Mouse (Mus musculus): ENCODE measurements at regions not wholly inside any gene's neighbourhood (a gene's known extent, or its start where the extent isn't known, plus 50 kb on each side); places are given as distances from the start of the nearest gene placed in this dataset.

GRCm38 (mm10) chr16:27138384-27138783 lies 146.9 kb upstream of the Gmnc start:
- Histone ChIP-seq H3K4me3 (ENCODE audit: low read length) (no peak overlapping the region), H3K9ac (ENCODE audit: low read depth, low read length) (no peak overlapping the region), H3K9me3 (ENCODE audit: control insufficient read depth, low read length) (no peaks in the 10 kb centered on the region), H3K27ac (ENCODE audit: low read depth, low read length) (no peak overlapping the region), H3K36me3 (ENCODE audit: control insufficient read depth, insufficient read depth, low read length) (no peaks in the 10 kb centered on the region), H3K27me3 (replicated peaks; ENCODE audit: control insufficient read depth, insufficient read depth, low read length) (no peaks in the 10 kb centered on the region), H3K4me2 (ENCODE audit: low read length) (no peak overlapping the region), H3K4me1 (ENCODE audit: control insufficient read depth, insufficient read depth, low read depth, low read length) (no peaks in the 10 kb centered on the region)
- 88% methylated on average over 5 of the region's 5 CpGs for WGBS
- no peak for ATAC-seq

- H3K36me3 ChIP-seq (ENCODE audit: control insufficient read depth, insufficient read depth, low read length), result no peaks in the 10 kb centered on the region
- no peak overlapping the region for H3K4me3 ChIP-seq (ENCODE audit: low read length)
- no peak overlapping the region for H3K27ac ChIP-seq (ENCODE audit: low read depth, low read length)
- peak; percentile 78 for ATAC-seq
- H3K4me2 ChIP-seq (ENCODE audit: low read length), result no peak overlapping the region
- H3K27me3 ChIP-seq (replicated peaks; ENCODE audit: control insufficient read depth, insufficient read depth, low read length), result no peaks in the 10 kb centered on the region
- 19% methylated on average over 1 of the region's 1 CpGs for WGBS
- no peaks in the 10 kb centered on the region for H3K4me1 ChIP-seq (ENCODE audit: control insufficient read depth, insufficient read depth, low read depth, low read length)
- no peak overlapping the region for H3K9ac ChIP-seq (ENCODE audit: low read depth, low read length)
- H3K9me3 ChIP-seq (ENCODE audit: control insufficient read depth, low read length), result no peaks in the 10 kb centered on the region
Observed at GRCm38 (mm10) chr16:27138987-27139386, 147.5 kb upstream of the Gmnc start.

DNA sequence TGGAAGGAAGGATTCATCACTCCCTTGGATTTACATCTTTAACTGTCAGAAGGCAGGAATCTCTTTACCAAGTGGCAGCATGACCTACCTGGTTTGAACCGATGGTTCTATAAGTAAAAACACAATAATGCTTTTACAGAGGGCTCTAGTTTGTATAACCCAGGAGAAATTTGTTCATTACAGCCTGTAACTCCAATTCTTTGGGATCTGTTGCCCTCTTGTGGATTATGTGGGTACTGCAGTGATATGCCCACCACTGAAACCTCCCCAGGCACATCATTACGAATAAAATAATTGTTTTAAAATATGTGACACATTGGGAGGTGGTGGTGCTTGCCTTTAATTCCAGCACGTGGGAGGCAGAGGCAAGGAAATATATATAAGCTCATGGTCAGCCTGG lies 148.6 kb upstream of the Gmnc start:
- Histone ChIP-seq H3K9me3 (ENCODE audit: control insufficient read depth, low read length) (no peaks in the 10 kb centered on the region), H3K27ac (ENCODE audit: low read depth, low read length) (no peak overlapping the region), H3K4me3 (ENCODE audit: low read length) (no peak overlapping the region), H3K27me3 (replicated peaks; ENCODE audit: control insufficient read depth, insufficient read depth, low read length) (no peaks in the 10 kb centered on the region), H3K4me2 (ENCODE audit: low read length) (no peak overlapping the region), H3K36me3 (ENCODE audit: control insufficient read depth, insufficient read depth, low read length) (no peaks in the 10 kb centered on the region), H3K9ac (ENCODE audit: low read depth, low read length) (no peak overlapping the region), H3K4me1 (ENCODE audit: control insufficient read depth, insufficient read depth, low read depth, low read length) (no peaks in the 10 kb centered on the region)
- 10% methylated on average over 3 of the region's 3 CpGs for WGBS
- ATAC-seq, result peak; percentile 48; the same call in 1 of the 2 replicates

DNA sequence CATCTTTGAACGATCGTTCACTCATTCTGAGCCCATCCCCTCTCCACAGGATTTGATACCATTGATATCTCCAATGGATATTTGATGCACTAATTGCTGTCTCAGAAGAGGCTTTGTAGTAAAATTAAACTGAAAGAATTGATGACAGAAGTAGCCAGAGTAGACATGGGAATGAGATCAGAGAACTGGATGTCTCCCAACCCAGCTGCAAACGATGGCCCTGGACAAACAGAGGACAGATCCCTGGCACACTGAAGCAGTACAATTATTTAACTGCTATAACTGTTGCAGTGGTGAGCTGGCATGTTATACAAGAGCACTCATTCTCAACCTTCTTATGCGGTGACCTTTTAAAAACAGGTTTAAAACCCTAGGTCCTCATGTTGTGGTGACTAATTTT lies 151.5 kb upstream of the Ostn start:
- Histone ChIP-seq H3K4me1 (ENCODE audit: control insufficient read depth, insufficient read depth, low read depth, low read length) (no peaks in the 10 kb centered on the region), H3K9me3 (ENCODE audit: control insufficient read depth, low read length) (no peaks in the 10 kb centered on the region), H3K4me3 (ENCODE audit: low read length) (no peak overlapping the region), H3K27me3 (replicated peaks; ENCODE audit: control insufficient read depth, insufficient read depth, low read length) (no peaks in the 10 kb centered on the region), H3K4me2 (ENCODE audit: low read length) (no peak overlapping the region), H3K36me3 (ENCODE audit: control insufficient read depth, insufficient read depth, low read length) (no peaks in the 10 kb centered on the region), H3K27ac (ENCODE audit: low read depth, low read length) (no peak overlapping the region), H3K9ac (ENCODE audit: low read depth, low read length) (no peak overlapping the region)
- 76% methylated on average over 4 of the region's 4 CpGs for WGBS
- no peak for ATAC-seq

DNA sequence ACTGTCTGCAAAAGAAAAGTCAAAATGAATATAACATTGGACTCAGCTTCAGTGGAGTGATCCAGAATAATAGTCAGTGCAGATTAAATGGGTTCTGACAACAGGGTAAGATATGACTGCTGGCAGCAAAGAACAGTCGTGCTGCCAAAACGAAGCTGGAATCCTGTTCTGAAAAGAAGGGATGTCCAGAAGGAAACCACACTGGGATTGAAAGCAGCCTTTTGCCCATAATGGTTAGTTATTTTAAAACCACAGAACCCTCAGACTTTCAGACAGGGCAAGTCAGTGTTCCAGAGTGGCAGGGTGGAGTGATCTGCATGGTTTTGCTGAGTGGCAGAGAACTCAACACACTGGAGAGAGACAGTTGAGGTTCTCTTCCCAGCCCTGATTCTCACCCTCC lies 111.6 kb upstream of the Ostn start:
- Histone ChIP-seq H3K27me3 (replicated peaks; ENCODE audit: control insufficient read depth, insufficient read depth, low read length) (no peaks in the 10 kb centered on the region), H3K9me3 (ENCODE audit: control insufficient read depth, low read length) (no peaks in the 10 kb centered on the region), H3K4me2 (ENCODE audit: low read length) (no peak overlapping the region), H3K9ac (ENCODE audit: low read depth, low read length) (no peak overlapping the region), H3K36me3 (ENCODE audit: control insufficient read depth, insufficient read depth, low read length) (no peaks in the 10 kb centered on the region), H3K4me1 (ENCODE audit: control insufficient read depth, insufficient read depth, low read depth, low read length) (no peaks in the 10 kb centered on the region), H3K27ac (ENCODE audit: low read depth, low read length) (no peak overlapping the region), H3K4me3 (ENCODE audit: low read length) (no peak overlapping the region)
- WGBS, result 63% methylated on average over 2 of the region's 2 CpGs
- ATAC-seq, result no peak
